Mouse (Mus musculus) heart, embryonic 13.5 days (tissue): ENCODE measurements at regions not wholly inside any gene's neighbourhood (a gene's known extent, or its start where the extent isn't known, plus 50 kb on each side); places are given as distances from the start of the nearest gene placed in this dataset.

Source experiments
- ATAC-seq: fragments of 200-750 bp; cut with Nextera tagmentation; 2 replicates; pipeline ENCODE4 v1.8.0; 2017; ENCODE audit warnings: moderate TSS enrichment; ENCODE audit not compliant: insufficient number of reproducible peaks, low FRiP score, low TSS enrichment; ENCODE audit errors: extremely low read depth
- H3K27ac ChIP-seq: fragments of 300-500 bp; sonication (generic); replicated peaks from 2 replicates; pipeline ENCODE4 v1.5.1; 2015; ENCODE audit warnings: moderate library complexity, mild to moderate bottlenecking, inconsistent platforms
- H3K27me3 ChIP-seq: fragments of 300-500 bp; sonication (generic); replicated peaks from 2 replicates; pipeline ENCODE4 v1.6.1; 2015; ENCODE audit warnings: mild to moderate bottlenecking, inconsistent platforms
- H3K36me3 ChIP-seq: fragments of 300-500 bp; sonication (generic); 2 replicates; pipeline ENCODE4 v1.6.1; 2015; ENCODE audit warnings: mild to moderate bottlenecking, inconsistent platforms
- H3K4me1 ChIP-seq: fragments of 300-500 bp; sonication (generic); 2 replicates; pipeline ENCODE4 v1.6.1; 2015; ENCODE audit warnings: inconsistent platforms
- H3K4me2 ChIP-seq: fragments of 300-500 bp; sonication (generic); 2 replicates; pipeline ENCODE4 v1.6.1; 2015; ENCODE audit warnings: inconsistent platforms, mild to moderate bottlenecking, moderate library complexity
- H3K4me3 ChIP-seq: fragments of 300-500 bp; sonication (generic); 2 replicates; pipeline ENCODE4 v1.5.1; 2015; ENCODE audit warnings: moderate library complexity, mild to moderate bottlenecking, inconsistent platforms
- H3K9ac ChIP-seq: fragments of 300-500 bp; sonication (generic); 2 replicates; pipeline ENCODE4 v1.6.1; 2015; ENCODE audit warnings: inconsistent platforms, mild to moderate bottlenecking, moderate library complexity
- H3K9me3 ChIP-seq: fragments of 300-500 bp; sonication (generic); 2 replicates; pipeline ENCODE4 v1.6.1; 2016; ENCODE audit warnings: inconsistent platforms
- WGBS: fragments of 180-500 bp; shearing (Covaris S2); methylation state at CpG from one replicate; pipeline ENCODE4 v1.1.7; 2015; ENCODE audit warnings: mixed read lengths; 5-methylcytosine and 5-hydroxymethylcytosine counted together

DNA sequence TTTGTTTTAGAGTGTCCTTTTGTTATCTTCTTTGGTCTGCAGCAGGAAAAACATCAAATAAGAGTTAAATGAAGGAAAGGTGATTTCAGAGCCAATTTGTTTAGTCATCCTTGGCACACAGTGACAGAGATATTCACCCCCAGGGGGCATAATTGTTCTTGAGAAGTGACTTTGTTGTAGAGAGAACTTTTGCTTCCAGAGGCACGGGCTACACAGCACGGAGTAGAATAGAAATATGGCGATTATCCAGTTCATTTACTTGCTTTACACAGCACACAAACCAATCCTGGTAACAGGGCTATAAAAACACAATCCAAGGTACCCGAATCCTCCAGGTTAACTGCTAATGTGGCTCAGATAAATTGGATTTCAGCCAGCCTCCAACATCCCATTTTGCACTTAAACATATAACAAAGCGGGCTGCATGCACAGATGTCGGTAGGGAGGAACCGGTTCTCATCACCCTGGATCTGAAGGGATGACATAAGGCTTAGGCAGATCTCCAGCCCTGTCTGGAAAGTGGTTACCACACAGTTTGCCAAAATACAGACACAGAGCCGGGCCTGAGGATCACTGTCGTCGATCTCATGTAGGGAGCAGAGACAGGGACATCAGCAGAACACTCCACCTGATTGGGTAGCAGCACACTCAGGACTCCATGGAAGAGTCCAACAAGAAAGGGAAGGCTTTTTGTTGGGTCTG, 148.9 kb upstream of the Noct start:
- ATAC-seq = no peak
- Histone ChIP-seq H3K36me3 (no peaks in the 10 kb centered on the region), H3K4me1 (peaks cover 22% of the 10 kb centered on the region), H3K9me3 (no peaks in the 10 kb centered on the region), H3K9ac (no peak overlapping the region), H3K4me2 (no peak overlapping the region), H3K27ac (no peak overlapping the region), H3K27me3 (no peaks in the 10 kb centered on the region), H3K4me3 (no peak overlapping the region)
- WGBS = 66% methylated on average over 10 of the region's 10 CpGs

DNA sequence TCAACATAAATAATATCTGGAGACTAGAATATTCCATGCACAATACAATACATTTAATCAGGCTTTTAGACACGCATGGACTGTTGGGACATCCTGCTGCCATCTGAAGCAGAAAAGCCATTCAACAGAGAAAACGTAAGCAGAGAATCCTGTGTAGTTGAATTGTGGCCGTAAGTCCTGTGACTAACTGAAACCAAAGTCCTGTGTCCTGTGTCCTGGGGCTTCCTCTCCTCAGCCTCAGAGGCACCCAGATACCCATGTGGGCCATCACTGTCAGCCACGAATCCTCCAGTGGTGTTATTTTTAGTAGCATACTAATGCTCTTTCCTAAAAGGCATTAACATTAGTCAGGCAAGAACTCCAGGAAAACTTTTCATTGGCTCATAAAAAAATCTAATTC, 145.8 kb upstream of the Noct start:
- peaks cover 22% of the 10 kb centered on the region for H3K4me1 ChIP-seq
- no peak overlapping the region for H3K9ac ChIP-seq
- no peak overlapping the region for H3K4me3 ChIP-seq
- no peak for ATAC-seq
- WGBS = 59% methylated on average over 4 of the region's 4 CpGs
- no peaks in the 10 kb centered on the region for H3K36me3 ChIP-seq
- no peak overlapping the region for H3K27ac ChIP-seq
- H3K9me3 ChIP-seq = no peaks in the 10 kb centered on the region
- no peaks in the 10 kb centered on the region for H3K27me3 ChIP-seq
- H3K4me2 ChIP-seq = no peak overlapping the region

DNA sequence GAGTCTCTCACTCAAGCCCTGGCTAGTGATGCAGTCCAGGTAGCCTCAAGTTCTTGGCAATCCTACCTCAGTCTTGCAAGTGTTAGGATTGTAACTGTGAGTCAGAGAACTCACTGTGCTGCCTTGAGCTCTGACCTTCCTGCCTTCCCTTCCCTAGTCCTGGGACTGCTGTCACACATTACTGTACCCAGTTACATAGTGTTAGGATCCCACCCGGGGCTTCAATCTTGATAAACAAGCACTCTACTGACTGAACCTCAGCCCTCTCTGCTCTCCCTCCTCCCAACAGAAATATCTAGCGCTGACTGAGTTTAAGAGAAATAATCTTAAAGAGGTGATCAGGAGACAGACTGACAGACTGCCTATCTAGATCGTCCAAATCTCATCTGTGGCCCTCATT, 143.8 kb upstream of the Noct start:
- Histone ChIP-seq H3K27me3 (no peaks in the 10 kb centered on the region), H3K9me3 (no peaks in the 10 kb centered on the region), H3K36me3 (no peaks in the 10 kb centered on the region), H3K4me1 (peaks cover 8% of the 10 kb centered on the region), H3K27ac (no peak overlapping the region), H3K9ac (no peak overlapping the region), H3K4me3 (no peak overlapping the region), H3K4me2 (no peak overlapping the region)
- WGBS = 22% methylated on average over 3 of the region's 3 CpGs
- no peak for ATAC-seq

DNA sequence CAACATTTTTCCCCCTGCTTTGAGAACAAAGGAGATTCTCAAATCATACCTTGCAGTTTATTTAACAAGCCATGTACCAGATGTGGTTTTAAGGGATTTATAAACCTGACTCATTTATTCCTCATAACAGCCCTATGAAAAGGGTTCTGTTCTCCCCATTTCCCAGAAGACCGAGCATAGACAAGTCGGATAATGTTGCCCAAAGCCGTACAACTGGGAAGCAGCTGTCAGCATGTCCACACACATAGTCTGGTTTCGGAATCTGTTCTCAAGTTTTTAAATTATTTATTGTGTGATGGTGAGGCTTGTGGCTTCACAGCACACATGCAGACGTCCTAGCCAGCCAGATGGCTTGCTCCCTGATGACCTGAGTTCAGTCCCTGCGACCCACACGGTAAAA, 143.4 kb upstream of the Noct start:
- H3K9ac ChIP-seq = no peak overlapping the region
- H3K4me2 ChIP-seq = no peak overlapping the region
- H3K9me3 ChIP-seq = no peaks in the 10 kb centered on the region
- H3K27ac ChIP-seq = no peak overlapping the region
- no peaks in the 10 kb centered on the region for H3K36me3 ChIP-seq
- no peaks in the 10 kb centered on the region for H3K27me3 ChIP-seq
- no peak overlapping the region for H3K4me3 ChIP-seq
- H3K4me1 ChIP-seq = peaks cover 8% of the 10 kb centered on the region
- WGBS = 57% methylated on average over 7 of the region's 7 CpGs
- no peak for ATAC-seq

DNA sequence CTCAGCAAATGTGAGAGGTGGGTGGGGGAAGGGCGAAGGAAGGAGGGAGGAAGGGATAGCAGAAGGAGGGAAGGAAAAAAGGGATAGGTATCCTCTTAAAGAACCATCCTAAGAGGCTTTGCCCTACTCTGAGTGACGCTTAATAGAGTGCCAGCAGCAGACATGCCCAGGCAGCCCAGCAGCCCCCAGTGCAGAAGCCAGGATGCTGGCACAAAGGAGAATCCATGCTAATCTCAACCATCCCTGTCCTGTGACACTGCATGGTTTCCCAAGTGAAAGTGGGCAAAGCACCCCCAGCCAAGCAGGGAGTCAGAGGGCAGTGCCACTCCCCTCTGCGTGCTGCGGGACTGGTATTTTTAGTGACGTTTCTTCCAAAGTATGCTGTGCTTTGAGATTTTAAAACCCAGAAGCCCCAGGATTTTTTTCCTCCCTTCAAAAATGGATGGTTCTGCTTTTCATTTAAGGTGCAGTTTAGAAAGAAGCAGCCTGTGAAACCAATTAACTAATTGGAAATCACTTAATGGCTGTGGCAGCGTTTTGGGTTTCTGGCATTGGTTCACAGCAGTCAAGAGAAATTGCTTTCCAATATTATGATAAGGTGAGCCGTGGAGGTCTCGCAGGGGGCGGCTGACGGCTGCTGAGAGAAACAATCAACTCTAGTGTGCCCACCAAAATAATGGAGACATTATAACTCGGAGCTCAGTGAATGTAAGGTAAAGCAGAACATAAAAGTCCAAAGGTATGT, 141.2 kb upstream of the Noct start:
- 65% methylated on average over 11 of the region's 11 CpGs for whole genome bisulfite sequencing
- Histone ChIP-seq H3K4me2 (no peak overlapping the region), H3K36me3 (no peaks in the 10 kb centered on the region)

DNA sequence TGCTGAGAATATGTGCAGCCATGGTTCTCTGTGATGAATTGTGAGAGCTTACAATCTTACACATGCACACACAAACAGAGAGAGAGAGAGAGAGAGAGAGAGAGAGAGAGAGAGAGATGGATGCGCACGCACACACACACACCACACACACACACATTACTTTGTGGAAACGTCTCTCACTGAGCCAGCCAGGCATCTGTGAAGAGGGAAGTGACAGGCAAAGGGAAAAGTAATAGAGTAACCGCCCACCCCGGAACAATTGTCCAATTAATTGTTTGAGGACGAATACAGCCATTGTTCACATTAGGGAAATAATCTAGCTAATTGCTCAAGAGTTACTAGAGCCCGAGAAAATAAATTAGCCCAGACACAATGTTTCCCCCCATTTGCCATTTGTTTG, 140.7 kb upstream of the Noct start:
- H3K27me3 ChIP-seq = no peaks in the 10 kb centered on the region
- no peak overlapping the region for H3K4me3 ChIP-seq
- ATAC-seq = no peak
- no peaks in the 10 kb centered on the region for H3K36me3 ChIP-seq
- WGBS = 73% methylated on average over 7 of the region's 7 CpGs
- H3K27ac ChIP-seq = no peak overlapping the region
- H3K9me3 ChIP-seq = no peaks in the 10 kb centered on the region
- peaks cover 9% of the 10 kb centered on the region; the same call in 1 of the 2 replicates for H3K4me1 ChIP-seq
- H3K4me2 ChIP-seq = no peak overlapping the region
- H3K9ac ChIP-seq = no peak overlapping the region

More for the DNA sequence above, 141.2 kb upstream of the Noct start:
- Histone ChIP-seq H3K27ac (no peak overlapping the region), H3K9ac (no peak overlapping the region), H3K9me3 (no peaks in the 10 kb centered on the region), H3K27me3 (no peaks in the 10 kb centered on the region), H3K4me1 (peaks cover 14% of the 10 kb centered on the region), H3K4me3 (no peak overlapping the region)
- no peak for ATAC-seq

DNA sequence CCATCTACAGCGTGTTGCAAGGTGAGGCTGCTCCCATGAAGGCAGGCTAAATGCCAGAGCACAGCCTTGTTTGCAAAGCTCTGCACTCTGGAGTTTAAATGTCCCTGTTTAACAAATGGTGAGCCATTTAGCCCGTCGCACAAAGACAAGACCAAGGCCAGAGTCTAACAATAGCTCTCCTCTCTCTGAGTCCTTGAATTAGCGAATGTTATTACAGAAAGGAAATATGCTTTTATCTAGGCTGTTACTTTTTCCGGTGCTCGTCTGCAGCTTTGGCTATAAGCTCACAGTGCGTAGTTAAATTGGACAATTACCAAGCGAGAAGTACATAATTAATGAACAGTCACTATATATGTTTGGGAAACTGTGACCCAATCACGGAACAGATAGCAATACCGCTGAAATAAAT, 137.8 kb upstream of the Noct start:
- Histone ChIP-seq H3K9me3 (no peaks in the 10 kb centered on the region), H3K36me3 (no peaks in the 10 kb centered on the region), H3K27me3 (no peaks in the 10 kb centered on the region), H3K9ac (no peak overlapping the region), H3K27ac (no peak overlapping the region), H3K4me1 (peaks cover 5% of the 10 kb centered on the region; the same call in 1 of the 2 replicates), H3K4me3 (no peak overlapping the region), H3K4me2 (no peak overlapping the region)
- 45% methylated on average over 10 of the region's 10 CpGs for WGBS
- ATAC-seq = no peak

DNA sequence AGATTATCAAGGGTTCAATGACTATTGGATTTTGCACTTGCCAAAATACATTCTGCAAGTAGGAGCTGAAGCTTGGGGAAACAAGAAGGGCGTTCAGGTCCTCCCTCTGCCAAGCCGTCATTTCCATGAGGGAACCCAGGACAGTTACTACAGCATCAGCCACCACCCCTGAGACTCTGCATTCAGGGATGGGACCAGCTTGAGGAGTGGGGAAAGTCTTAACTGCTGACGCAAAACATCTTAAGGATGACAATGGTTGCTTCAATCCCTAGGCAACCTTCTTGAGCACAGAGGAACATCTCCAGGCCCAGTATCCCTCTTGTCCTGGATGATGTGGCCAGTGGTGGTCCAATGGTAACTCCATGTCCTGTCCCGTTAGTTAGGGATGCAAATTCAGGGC, 137.2 kb upstream of the Noct start:
- peaks cover 5% of the 10 kb centered on the region; the same call in 1 of the 2 replicates for H3K4me1 ChIP-seq
- H3K36me3 ChIP-seq = no peaks in the 10 kb centered on the region
- H3K27me3 ChIP-seq = no peaks in the 10 kb centered on the region
- no peak overlapping the region for H3K4me3 ChIP-seq
- H3K27ac ChIP-seq = no peak overlapping the region
- WGBS = 80% methylated on average over 4 of the region's 4 CpGs
- H3K4me2 ChIP-seq = no peak overlapping the region
- H3K9me3 ChIP-seq = no peaks in the 10 kb centered on the region
- no peak for ATAC-seq
- H3K9ac ChIP-seq = no peak overlapping the region

DNA sequence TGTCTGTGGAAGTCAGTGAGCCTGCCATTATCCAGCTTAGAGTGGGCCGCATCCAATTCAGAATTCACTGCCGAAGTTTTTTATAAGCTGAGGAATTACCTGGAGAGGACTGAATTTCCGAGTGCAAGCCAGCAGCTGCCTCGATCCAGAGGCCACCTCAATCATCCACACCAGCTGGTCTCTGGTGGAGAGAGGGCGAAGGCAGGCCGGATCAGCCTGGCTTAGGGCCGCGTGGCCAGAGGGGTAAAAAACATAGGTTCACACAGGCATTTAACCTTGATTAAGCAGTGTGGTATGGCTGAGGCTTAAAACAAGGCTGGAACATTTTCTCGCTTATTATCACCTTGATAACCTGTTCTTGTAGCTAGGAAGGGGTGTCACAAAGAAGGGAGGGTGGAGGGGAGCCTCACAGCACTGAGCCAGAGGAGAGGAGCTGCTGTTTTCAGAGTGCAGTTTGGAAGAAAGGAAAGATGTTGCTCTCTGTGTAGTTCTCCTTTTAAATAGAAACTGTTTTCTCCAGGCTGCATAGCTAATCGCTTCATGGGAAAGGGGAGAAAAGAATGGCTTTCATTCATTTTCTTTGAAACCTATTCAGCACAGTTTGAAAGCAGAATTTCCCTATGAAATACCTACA, 135.1 kb upstream of the Noct start:
- 64% methylated on average over 10 of the region's 10 CpGs for WGBS
- Histone ChIP-seq H3K9me3 (no peaks in the 10 kb centered on the region), H3K4me1 (peaks cover 5% of the 10 kb centered on the region; the same call in 1 of the 2 replicates), H3K9ac (no peak overlapping the region), H3K4me2 (no peak overlapping the region), H3K36me3 (no peaks in the 10 kb centered on the region), H3K27ac (no peak overlapping the region), H3K4me3 (no peak overlapping the region), H3K27me3 (no peaks in the 10 kb centered on the region)
- ATAC-seq = no peak

DNA sequence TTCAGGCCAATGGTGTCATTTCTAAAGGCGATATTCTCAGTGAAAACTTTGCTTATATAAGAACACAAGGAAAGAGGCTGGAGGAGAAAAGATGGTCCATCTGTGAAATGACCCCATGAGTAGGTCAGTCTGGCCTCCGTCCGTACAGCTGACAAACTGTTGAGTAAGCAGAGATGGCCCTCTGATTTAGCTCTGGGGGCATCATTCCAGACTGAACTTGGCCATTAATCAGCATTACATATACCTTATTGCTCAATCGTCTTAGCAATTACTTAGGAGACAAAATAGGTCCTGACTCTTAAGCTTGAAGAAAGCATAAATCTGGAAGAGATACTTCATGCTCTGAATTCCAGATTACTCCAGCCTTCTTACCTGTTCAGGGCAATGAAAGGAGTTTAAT, 132.8 kb upstream of the Noct start:
- Histone ChIP-seq H3K9me3 (no peaks in the 10 kb centered on the region), H3K27me3 (no peaks in the 10 kb centered on the region), H3K4me1 (peaks cover 7% of the 10 kb centered on the region), H3K4me3 (no peak overlapping the region), H3K9ac (no peak overlapping the region), H3K27ac (no peak overlapping the region), H3K36me3 (no peaks in the 10 kb centered on the region), H3K4me2 (no peak overlapping the region)
- no peak for ATAC-seq
- 76% methylated on average over 4 of the region's 4 CpGs for WGBS

DNA sequence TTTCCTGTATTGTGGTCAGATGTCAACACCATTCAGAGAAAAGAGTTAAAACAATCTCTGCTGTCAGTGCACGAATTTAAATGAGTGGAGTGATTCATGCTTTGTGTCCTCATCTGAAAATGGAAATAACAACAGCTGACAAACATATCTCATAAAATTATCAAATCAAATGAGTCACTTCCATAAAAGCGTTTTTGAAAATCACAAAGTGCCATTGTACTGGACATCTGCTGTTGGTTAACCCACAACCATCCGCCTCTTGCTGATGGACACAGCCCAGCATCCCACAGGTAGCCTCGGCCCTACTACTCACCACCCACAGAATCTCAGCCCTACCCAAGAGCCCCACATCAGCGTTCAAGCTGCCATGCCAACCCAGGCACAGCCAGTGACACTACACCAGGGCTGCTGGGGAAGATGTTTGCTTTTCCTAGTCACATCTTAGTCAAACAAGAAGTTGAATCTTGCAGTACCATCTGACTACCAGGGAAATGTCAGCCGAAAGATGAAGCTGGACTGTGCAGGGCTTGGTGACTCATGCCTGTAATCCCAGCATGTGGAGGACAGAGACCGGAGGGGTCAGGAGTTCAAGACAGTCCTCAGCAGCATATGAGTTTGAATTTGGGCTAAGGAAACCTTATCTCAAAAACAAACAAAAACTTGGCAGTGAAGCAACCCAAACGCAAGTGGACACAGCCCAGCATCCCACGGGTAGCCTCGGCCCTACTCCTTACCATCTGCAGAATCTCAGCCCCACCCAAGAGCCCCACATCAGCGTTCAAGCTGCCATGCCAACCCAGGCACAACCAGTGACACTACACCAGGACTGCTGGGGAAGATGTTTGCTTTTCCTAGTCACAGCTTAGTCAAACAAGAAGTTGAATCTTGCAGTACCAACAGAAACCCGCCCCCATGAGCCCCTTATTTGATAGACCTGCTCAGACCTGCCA, 131.9 kb upstream of the Noct start:
- no peak overlapping the region for H3K4me2 ChIP-seq
- H3K4me3 ChIP-seq = no peak overlapping the region
- H3K36me3 ChIP-seq = no peaks in the 10 kb centered on the region
- ATAC-seq = no peak
- peaks cover 8% of the 10 kb centered on the region for H3K4me1 ChIP-seq
- 59% methylated on average over 12 of the region's 12 CpGs for WGBS
- H3K27me3 ChIP-seq = no peaks in the 10 kb centered on the region
- H3K9ac ChIP-seq = no peak overlapping the region
- H3K9me3 ChIP-seq = no peaks in the 10 kb centered on the region
- no peak overlapping the region for H3K27ac ChIP-seq
